Mouse (Mus musculus) forebrain, embryonic 12.5 days (tissue): Measurements from ENCODE around the gene Bfsp2. TPM values are rescaled to one million over a fixed set of nuclear protein-coding genes. Genes with fewer than 3 reads are reported as not detected.
"Not testable (repeated sequence)": the region's sequence is repeated elsewhere in the genome, so short reads cannot be mapped to it uniquely, and the experiment has no call there.

Experiments
- ATAC-seq: fragments of 200-750 bp; cut with Nextera tagmentation; 2 replicates; pipeline ENCODE4 v1.8.0; 2017; ENCODE audit warnings: moderate TSS enrichment; ENCODE audit not compliant: low FRiP score
- H3K27ac ChIP-seq: fragments of 300-500 bp; sonication (generic); 2 replicates; pipeline ENCODE4 v1.5.1; 2016; ENCODE audit warnings: mild to moderate bottlenecking
- H3K27me3 ChIP-seq: fragments of 300-500 bp; sonication (generic); 2 replicates; pipeline ENCODE4 v1.6.1; 2016; ENCODE audit warnings: mild to moderate bottlenecking
- H3K36me3 ChIP-seq: fragments of 300-500 bp; sonication (generic); replicated peaks from 2 replicates; pipeline ENCODE4 v1.6.1; 2016; ENCODE audit warnings: mild to moderate bottlenecking
- H3K4me1 ChIP-seq: fragments of 300-500 bp; sonication (generic); 2 replicates; pipeline ENCODE4 v1.6.1; 2016
- H3K4me2 ChIP-seq: fragments of 300-500 bp; sonication (generic); 2 replicates; pipeline ENCODE4 v1.6.1; 2016; ENCODE audit warnings: mild to moderate bottlenecking, moderate library complexity
- H3K4me3 ChIP-seq: fragments of 300-500 bp; sonication (generic); replicated peaks from 2 replicates; pipeline ENCODE4 v1.5.1; 2016; ENCODE audit warnings: mild to moderate bottlenecking
- H3K9ac ChIP-seq: fragments of 300-500 bp; sonication (generic); 2 replicates; pipeline ENCODE4 v1.6.1; 2016; ENCODE audit warnings: mild to moderate bottlenecking
- H3K9me3 ChIP-seq: fragments of 300-500 bp; sonication (generic); 2 replicates; pipeline ENCODE4 v1.6.1; 2016
- WGBS: fragments of 180-500 bp; shearing (Covaris S2); methylation state at CpG from one replicate; pipeline ENCODE4 v1.1.7; 2016; 5-methylcytosine and 5-hydroxymethylcytosine counted together
- polyA plus RNA-seq: library from polyadenylated mRNA; unstranded; fragments of >200 nt; fragmentation: Nextera tagmentation; extraction: Ambion mirVana; gene quantifications from 2 replicates; pipeline ENCODE4 v1.2.1, GENCODE M21; 2016

Gene Bfsp2
- polyA plus RNA-seq, 1 experiment from 2014 or later = 3.0 TPM

DNA sequence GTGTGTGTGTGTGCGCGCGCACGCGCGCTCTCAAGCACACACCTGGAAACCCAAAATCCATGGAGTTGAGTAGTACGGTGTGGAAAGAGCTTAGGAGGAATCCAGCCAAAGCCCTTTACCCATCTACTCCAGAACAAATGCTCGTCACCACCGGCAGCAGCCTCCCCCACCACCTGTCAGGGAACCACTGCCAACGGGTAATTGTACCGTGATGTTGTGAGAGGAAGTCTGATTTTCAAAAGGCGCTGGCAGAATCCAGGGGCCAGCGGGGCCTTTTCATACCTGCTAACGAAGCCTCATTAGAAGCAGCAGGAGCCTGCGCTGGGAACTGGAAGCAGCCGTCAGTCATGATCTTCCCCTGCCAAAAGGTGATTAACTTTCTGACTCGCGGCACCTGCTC is 57.4 kb downstream of the Bfsp2 start:
- Histone ChIP-seq H3K9me3 (no peaks in the 10 kb centered on the region), H3K36me3 (no peaks in the 10 kb centered on the region), H3K27me3 (no peaks in the 10 kb centered on the region), H3K4me2 (peak overlapping the region; percentile 25), H3K4me3 (no peak overlapping the region), H3K4me1 (peaks cover 26% of the 10 kb centered on the region), H3K9ac (no peak overlapping the region), H3K27ac (peak overlapping the region; percentile 75)
- ATAC-seq = peak; percentile 81
- 37% methylated on average over 18 of the region's 18 CpGs for WGBS

DNA sequence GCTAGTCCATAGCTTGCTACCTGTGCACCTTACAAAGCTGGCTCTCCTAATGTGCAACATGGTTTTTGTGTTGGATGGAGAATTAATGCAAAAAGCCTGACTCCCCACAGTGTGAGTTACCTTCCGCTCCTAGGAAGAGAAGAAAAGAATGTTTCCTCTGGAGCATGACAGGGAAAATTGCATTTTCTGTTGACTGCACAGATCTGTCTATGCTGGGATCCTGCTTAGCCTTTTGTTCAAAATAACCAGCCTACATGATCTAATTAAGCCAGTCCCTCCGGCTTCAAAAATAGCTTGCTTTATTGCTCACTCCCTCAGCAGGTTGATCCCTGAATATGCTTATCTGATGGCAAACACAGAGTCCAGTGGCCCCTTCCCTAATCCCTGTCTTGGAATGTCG is 59.4 kb downstream of the Bfsp2 start:
- H3K4me1 ChIP-seq = peaks cover 26% of the 10 kb centered on the region
- no peaks in the 10 kb centered on the region for H3K9me3 ChIP-seq
- WGBS = 14% methylated on average over 3 of the region's 3 CpGs
- no peak for ATAC-seq
- H3K27me3 ChIP-seq = no peaks in the 10 kb centered on the region
- no peak overlapping the region for H3K4me2 ChIP-seq
- no peaks in the 10 kb centered on the region for H3K36me3 ChIP-seq
- peak overlapping the region; percentile 26; the same call in 1 of the 2 replicates for H3K27ac ChIP-seq
- H3K9ac ChIP-seq = no peak overlapping the region
- no peak overlapping the region for H3K4me3 ChIP-seq

DNA sequence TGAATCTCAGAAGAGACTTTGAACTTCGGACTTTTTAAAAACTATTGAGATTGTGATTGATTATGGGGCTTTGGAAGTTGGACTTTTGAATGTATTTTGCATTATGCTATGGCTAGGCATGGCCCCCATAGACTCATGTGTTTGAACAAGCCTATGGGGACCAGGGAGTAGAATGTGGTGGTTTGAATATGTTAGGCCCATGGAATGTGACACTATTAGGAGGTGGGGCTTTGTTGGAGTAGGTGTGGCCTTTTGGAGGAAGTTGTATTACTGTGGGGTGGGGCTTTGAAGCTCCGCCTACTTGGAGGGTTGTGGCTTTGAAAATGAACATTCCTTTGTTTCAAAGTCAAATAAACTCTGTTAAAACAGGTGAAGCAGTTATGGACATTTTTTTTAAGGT is 61.4 kb downstream of the Bfsp2 start:
- Histone ChIP-seq H3K4me1 (peaks cover 35% of the 10 kb centered on the region), H3K27me3 (no peaks in the 10 kb centered on the region), H3K4me3 (no peak overlapping the region), H3K36me3 (no peaks in the 10 kb centered on the region), H3K27ac (no peak overlapping the region), H3K9me3 (0 out of 2 replicates have a peak, but pooled peaks cover 3% of the 10 kb centered on the region), H3K9ac (no peak overlapping the region), H3K4me2 (no peak overlapping the region)
- ATAC-seq = no peak
- 91% methylated on average over 2 of the region's 2 CpGs for WGBS

DNA sequence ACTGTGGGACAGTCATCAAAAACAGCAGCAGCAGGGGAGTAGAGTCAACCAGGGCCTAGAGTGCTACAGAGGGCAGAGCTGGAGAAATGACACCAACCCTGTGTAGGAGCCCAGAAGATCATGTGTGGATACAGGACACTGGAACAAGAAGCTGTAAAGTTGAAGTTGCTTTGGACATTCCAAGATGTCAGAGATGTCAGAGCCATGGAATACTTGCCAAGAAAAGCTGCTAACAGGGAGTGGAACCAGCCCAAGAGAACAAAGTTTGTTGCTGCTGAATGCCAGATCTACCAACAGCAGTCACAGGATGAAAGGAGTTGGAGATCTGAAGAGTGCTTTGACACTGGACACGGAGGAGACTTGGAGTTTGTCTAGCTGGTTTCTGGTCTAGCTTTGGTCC is 62.0 kb downstream of the Bfsp2 start:
- H3K27me3 ChIP-seq, H3K9me3 ChIP-seq, H3K4me2 ChIP-seq, H3K4me3 ChIP-seq, H3K36me3 ChIP-seq, ATAC-seq, H3K9ac ChIP-seq, H3K27ac ChIP-seq: not testable (repeated sequence)
- peaks cover 36% of the 10 kb centered on the region for H3K4me1 ChIP-seq
- WGBS = 83% methylated on average over 1 of the region's 1 CpGs

DNA sequence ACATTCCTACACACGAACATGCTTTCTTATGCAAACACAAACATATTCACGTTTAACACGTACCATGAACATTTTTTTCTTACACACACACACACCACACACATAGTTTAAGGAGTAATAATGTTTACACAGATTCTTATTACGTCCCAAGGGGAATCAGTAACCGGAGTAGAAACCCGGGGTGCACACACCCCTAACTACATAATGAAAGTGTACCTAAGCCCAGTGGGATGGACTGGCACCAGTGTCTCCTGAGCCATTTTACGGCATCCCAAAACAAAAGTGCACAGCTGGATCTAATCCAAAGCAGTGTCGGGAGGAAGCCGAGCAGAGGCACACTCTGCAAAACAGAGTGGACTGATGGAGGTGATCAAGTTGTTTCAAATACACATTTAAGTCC is 66.8 kb downstream of the Bfsp2 start:
- Histone ChIP-seq H3K36me3 (no peaks in the 10 kb centered on the region), H3K27ac (no peak overlapping the region), H3K9ac (no peak overlapping the region), H3K27me3 (no peaks in the 10 kb centered on the region), H3K4me1 (peaks cover 20% of the 10 kb centered on the region), H3K4me3 (no peak overlapping the region), H3K9me3 (0 out of 2 replicates have a peak, but pooled peaks cover 3% of the 10 kb centered on the region), H3K4me2 (no peak overlapping the region; the same call in 1 of the 2 replicates)
- WGBS = 35% methylated on average over 9 of the region's 9 CpGs
- no peak for ATAC-seq

DNA sequence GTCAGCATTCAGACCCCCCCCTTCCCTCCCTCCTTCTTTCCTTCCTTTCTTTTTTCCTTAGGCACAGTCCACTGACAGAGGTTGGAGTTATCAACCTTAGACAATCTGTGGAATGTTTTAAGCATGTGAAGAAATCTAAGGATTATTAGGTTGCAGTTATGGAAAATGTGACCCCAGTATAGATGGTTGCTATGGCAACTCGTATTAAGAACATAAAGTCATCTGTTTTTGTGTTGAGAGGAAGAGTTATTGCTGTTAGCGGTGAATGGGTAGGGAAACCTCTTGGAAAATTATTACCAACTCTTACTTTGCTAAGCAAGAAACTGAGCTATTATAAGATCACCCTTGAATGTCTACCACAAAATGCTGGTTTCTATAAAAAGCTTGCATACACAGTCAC is 71.1 kb downstream of the Bfsp2 start:
- 80% methylated on average over 2 of the region's 2 CpGs for WGBS

DNA sequence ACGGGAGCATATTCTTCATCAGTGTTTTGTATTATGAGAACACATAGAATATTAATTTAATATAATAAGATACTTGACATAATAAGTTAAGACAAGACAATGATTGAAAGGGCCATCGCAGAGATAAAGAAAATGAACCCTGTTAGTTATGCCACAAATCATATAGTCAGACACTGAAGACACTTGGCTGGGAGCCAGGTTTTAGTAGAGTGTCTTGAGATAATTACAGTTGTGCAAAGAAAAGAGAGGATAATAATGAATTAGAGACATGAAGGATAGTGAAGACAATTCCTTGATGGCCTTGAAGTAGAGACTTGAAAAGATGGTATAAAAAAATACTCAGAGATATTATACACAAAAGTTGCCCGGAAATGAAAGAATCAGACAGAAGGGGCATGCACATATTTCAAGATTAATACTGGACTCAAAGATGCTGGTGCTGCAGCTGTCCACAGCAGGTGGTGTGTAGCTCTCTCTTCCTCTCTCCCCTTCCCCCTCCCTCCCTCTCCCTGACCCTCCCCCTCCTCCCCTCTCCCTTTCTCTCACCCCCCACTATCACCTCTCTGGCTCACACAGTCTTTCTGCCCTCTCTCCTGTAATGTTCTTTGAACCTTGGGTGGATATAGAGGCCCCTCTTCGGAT is 72.0 kb downstream of the Bfsp2 start:
- peak; percentile 39; the same call in 1 of the 2 replicates for ATAC-seq
- 55% methylated on average over 4 of the region's 4 CpGs for WGBS
- Histone ChIP-seq H3K27ac (no peak overlapping the region), H3K9me3 (no peaks in the 10 kb centered on the region), H3K4me1 (peaks cover 9% of the 10 kb centered on the region), H3K27me3 (no peaks in the 10 kb centered on the region), H3K9ac (no peak overlapping the region), H3K4me3 (no peak overlapping the region), H3K36me3 (no peaks in the 10 kb centered on the region), H3K4me2 (no peak overlapping the region)

More for the DNA sequence above, 71.1 kb downstream of the Bfsp2 start:
- no peak overlapping the region for H3K9ac ChIP-seq
- no peak overlapping the region for H3K4me2 ChIP-seq
- no peak overlapping the region for H3K27ac ChIP-seq
- H3K27me3 ChIP-seq = no peaks in the 10 kb centered on the region
- no peak for ATAC-seq
- H3K9me3 ChIP-seq = no peaks in the 10 kb centered on the region
- no peak overlapping the region for H3K4me3 ChIP-seq
- H3K36me3 ChIP-seq = no peaks in the 10 kb centered on the region
- H3K4me1 ChIP-seq = peaks cover 17% of the 10 kb centered on the region

DNA sequence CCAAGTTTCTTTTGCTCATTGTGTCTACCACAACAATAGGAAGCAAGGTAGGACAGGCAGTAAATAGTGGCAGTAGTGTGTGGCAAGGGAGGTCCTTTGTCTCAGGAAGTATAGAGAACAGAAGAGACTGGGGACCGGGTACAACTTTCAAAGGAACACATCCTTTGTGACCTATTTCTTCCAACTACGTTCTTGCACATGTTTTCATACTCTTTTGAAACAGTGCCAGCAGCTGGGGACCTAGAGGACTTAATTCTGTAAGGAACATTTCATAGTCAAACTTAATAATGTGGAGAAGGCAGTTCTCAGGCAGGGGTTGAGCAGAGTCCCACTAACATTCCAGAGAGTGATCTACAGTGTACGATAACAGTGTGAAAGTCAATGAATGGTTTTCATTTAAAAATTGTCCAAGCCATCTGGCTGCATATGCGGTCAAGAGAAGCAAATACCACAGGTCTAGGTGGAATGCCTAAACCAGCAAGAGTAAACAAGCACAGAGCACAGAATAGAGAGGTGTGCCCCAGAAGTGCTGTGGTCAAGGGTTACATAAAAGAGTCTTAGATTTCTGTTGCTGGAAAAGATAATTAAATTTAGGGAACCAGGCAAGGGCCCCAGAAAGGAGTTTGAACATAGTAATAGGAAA is 76.8 kb downstream of the Bfsp2 start:
- H3K36me3 ChIP-seq = no peaks in the 10 kb centered on the region
- H3K4me2 ChIP-seq = no peak overlapping the region
- 70% methylated on average over 4 of the region's 4 CpGs for WGBS
- H3K4me1 ChIP-seq = peaks cover 2% of the 10 kb centered on the region
- ATAC-seq = no peak
- H3K9me3 ChIP-seq = no peaks in the 10 kb centered on the region
- H3K27me3 ChIP-seq = no peaks in the 10 kb centered on the region
- H3K4me3 ChIP-seq = no peak overlapping the region
- H3K9ac ChIP-seq = no peak overlapping the region
- no peak overlapping the region for H3K27ac ChIP-seq

DNA sequence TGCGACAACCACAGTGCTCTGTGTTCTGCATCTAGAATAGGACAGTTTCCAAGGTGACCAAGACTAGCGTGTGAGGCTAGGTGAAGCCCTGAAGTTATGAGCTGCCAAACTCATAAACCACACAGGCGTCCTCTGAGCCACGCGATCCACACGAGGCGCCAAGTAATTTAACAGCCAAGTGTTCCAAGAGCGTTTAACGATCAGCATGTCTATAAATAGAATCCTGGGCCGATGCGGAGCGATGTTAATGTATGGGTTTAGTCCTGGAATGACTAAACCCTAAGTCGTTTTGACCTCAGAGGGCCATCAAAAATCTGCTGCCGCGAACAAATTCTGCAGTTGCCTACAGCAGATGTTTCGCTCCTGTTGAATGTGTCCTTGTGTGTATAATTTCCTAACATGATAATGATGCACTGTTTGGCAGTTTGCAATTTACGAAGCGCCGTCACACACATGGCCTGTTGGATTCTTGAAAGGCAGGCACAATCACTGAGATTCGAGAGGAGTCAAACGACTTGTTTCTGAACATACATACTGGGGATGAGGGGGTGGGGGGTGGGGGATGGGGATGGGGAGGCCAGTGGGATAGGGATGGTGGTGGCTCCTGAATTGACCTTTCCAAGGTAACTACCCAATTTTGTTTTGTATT is 81.6 kb downstream of the Bfsp2 start:
- no peaks in the 10 kb centered on the region for H3K4me1 ChIP-seq
- H3K27me3 ChIP-seq = no peaks in the 10 kb centered on the region
- H3K4me3 ChIP-seq = no peak overlapping the region
- ATAC-seq = no peak
- H3K27ac ChIP-seq = no peak overlapping the region
- no peak overlapping the region for H3K9ac ChIP-seq
- WGBS = 75% methylated on average over 21 of the region's 21 CpGs
- H3K36me3 ChIP-seq = no peaks in the 10 kb centered on the region
- H3K9me3 ChIP-seq = no peaks in the 10 kb centered on the region
- no peak overlapping the region for H3K4me2 ChIP-seq

DNA sequence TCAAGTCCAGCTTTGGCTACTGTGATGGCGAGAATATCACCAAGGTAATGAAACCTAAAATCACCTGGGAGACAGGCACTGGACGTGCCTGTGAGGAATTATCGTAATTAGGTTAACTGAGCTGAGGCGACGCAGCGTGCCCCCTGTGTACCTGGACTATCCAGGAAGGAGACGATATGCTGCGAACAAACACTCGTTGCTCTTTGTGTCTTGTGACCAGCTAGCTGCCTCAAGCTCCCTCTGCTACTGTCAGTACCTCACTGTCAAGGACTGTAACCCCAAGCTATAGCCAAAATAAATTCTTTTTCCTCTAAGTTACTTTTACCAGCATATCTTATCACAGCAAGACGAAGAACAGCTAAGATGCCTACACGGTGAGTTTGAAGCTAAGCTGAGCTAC is 87.0 kb downstream of the Bfsp2 start:
- Histone ChIP-seq H3K27ac (no peak overlapping the region), H3K27me3 (no peaks in the 10 kb centered on the region), H3K4me3 (no peak overlapping the region), H3K4me1 (no peaks in the 10 kb centered on the region), H3K4me2 (no peak overlapping the region), H3K9me3 (no peaks in the 10 kb centered on the region), H3K9ac (no peak overlapping the region), H3K36me3 (no peaks in the 10 kb centered on the region)
- no peak for ATAC-seq
- 86% methylated on average over 11 of the region's 11 CpGs for WGBS

DNA sequence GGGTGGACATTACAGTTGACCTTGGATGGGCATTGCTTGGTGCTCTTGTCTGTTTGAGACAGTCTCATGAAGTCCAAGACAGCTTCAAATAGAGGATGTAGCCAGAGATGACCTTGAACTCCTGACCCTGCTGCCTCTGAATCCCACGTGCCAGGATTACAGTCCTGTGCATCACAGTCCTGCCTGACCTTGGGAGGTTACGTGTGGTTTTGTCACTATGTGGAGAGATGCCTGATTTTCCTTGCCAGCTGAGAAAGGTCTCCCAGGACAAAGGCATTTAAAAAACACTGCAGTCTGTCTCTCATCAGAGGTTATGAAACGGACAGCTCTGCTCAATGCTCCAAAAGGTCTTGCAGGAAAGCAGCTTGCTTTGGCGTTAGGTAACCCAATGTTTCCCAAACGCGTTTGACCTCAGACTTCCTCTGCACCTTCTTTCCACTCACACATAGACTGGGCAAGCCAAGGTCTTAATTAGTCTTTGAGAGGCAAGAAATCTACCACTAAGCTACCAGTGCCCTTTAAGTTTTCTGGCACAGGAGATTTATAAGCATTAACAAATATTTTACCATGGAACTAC is 88.3 kb downstream of the Bfsp2 start:
- Histone ChIP-seq H3K27me3 (no peaks in the 10 kb centered on the region), H3K27ac (no peak overlapping the region), H3K9me3 (no peaks in the 10 kb centered on the region), H3K9ac (no peak overlapping the region), H3K36me3 (no peaks in the 10 kb centered on the region), H3K4me3 (no peak overlapping the region), H3K4me1 (peaks cover 10% of the 10 kb centered on the region), H3K4me2 (no peak overlapping the region)
- WGBS = 79% methylated on average over 6 of the region's 6 CpGs
- ATAC-seq = no peak

DNA sequence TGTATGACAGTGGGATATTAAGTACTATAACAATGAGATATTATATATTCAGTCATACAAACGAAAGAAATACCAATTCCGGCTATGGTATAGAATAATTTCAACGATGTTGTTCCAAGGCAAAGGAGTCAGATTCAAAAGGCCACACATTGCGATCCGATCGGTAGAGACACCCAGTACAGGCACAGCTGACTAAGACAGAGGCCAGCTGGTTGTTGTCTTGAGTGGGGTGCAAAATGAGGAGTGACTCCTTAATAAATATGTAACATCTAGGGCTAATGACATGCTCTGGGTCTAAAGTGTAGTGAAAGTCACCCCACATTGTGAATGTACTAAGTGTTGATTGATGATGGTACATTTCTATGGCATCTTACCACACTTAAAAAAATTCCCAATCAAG is 91.0 kb downstream of the Bfsp2 start:
- Histone ChIP-seq H3K4me1 (peaks cover 14% of the 10 kb centered on the region), H3K4me3 (no peak overlapping the region), H3K4me2 (no peak overlapping the region), H3K9me3 (no peaks in the 10 kb centered on the region), H3K9ac (no peak overlapping the region), H3K27ac (no peak overlapping the region), H3K27me3 (no peaks in the 10 kb centered on the region), H3K36me3 (no peaks in the 10 kb centered on the region)
- 95% methylated on average over 6 of the region's 6 CpGs for WGBS
- no peak for ATAC-seq
